Mouse (Mus musculus) kidney, embryonic 14.5 days (tissue): ENCODE measurements around the gene Adam17. TPM values are rescaled to one million over a fixed set of nuclear protein-coding genes. Genes with fewer than 3 reads are reported as not detected.

Experiments used
- ATAC-seq: fragments of 200-750 bp; cut with Nextera tagmentation; 2 replicates; pipeline ENCODE4 v1.8.0; 2017; ENCODE audit warnings: moderate number of reproducible peaks, mild to moderate bottlenecking, moderate TSS enrichment, moderate library complexity; ENCODE audit not compliant: low FRiP score, low TSS enrichment
- H3K27ac ChIP-seq: fragments of 300-500 bp; sonication (generic); 2 replicates; pipeline ENCODE4 v1.5.1; 2014; ENCODE audit warnings: low read depth, mild to moderate bottlenecking, low read length, moderate library complexity, mixed read lengths
- H3K27me3 ChIP-seq: fragments of 300-500 bp; sonication (generic); 2 replicates; pipeline ENCODE4 v1.6.1; 2014; ENCODE audit warnings: mild to moderate bottlenecking, low read length; ENCODE audit not compliant: control insufficient read depth, insufficient read depth
- H3K36me3 ChIP-seq: fragments of 300-500 bp; sonication (generic); 2 replicates; pipeline ENCODE4 v1.6.1; 2014; ENCODE audit warnings: low read length, mixed read lengths; ENCODE audit not compliant: control insufficient read depth, insufficient read depth
- H3K4me1 ChIP-seq: fragments of 300-500 bp; sonication (generic); 2 replicates; pipeline ENCODE4 v1.6.1; 2014; ENCODE audit warnings: low read length, mixed read lengths; ENCODE audit not compliant: control insufficient read depth, insufficient read depth
- H3K4me2 ChIP-seq: fragments of 300-500 bp; sonication (generic); replicated peaks from 2 replicates; pipeline ENCODE4 v1.6.1; 2014; ENCODE audit warnings: low read depth, mild to moderate bottlenecking, low read length
- H3K4me3 ChIP-seq: fragments of 300-500 bp; sonication (generic); 2 replicates; pipeline ENCODE4 v1.5.1; 2014; ENCODE audit warnings: mild to moderate bottlenecking, low read length
- H3K9ac ChIP-seq: fragments of 300-500 bp; sonication (generic); 2 replicates; pipeline ENCODE4 v1.6.1; 2014; ENCODE audit warnings: low read depth, mild to moderate bottlenecking, low read length, moderate library complexity
- H3K9me3 ChIP-seq: fragments of 300-500 bp; sonication (generic); 2 replicates; pipeline ENCODE4 v1.6.1; 2016; ENCODE audit warnings: low read length; ENCODE audit not compliant: control insufficient read depth
- WGBS: fragments of 180-500 bp; shearing (Covaris S2); extraction: QIAGEN DNeasy Blood & Tissue Kit; methylation state at CpG from one replicate; pipeline ENCODE4 v1.1.7; 2014; 5-methylcytosine and 5-hydroxymethylcytosine counted together
- polyA plus RNA-seq: library from polyadenylated mRNA; unstranded; fragments of >200 nt; fragmentation: Nextera tagmentation; extraction: Ambion mirVana; gene quantifications from 2 replicates; pipeline ENCODE4 v1.2.1, GENCODE M21; 2014

Gene Adam17
- polyA plus RNA-seq, 1 experiment from 2014 or later: 46.8 TPM

DNA sequence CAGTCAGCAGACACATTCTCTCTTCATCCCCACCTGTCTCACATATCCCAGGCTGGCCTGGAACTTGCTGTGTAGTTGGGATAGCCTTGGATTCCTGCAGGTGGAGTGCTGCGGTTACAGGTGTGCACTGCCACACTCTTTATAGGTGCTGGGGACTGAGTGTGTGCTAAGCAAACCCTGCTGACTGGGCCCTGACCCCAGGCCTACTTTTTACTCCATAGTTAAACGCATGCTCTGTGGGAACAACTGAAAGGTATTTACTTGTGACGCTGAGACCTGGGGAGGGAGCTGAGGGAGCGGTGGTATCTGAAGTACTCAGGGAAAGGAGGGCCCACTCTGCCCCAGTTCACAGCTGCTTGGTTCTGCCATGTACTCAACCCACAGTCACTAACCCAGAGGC, 51.1 kb downstream of the Adam17 start:
- no peak for ATAC-seq
- no peaks in the 10 kb centered on the region for H3K27me3 ChIP-seq
- H3K4me3 ChIP-seq: no peak overlapping the region
- no peak overlapping the region for H3K9ac ChIP-seq
- H3K9me3 ChIP-seq: no peaks in the 10 kb centered on the region
- no peak overlapping the region for H3K27ac ChIP-seq
- peaks cover under 1% of the 10 kb centered on the region; the same call in 1 of the 2 replicates for H3K4me1 ChIP-seq
- peaks cover 48% of the 10 kb centered on the region for H3K36me3 ChIP-seq
- no peak overlapping the region for H3K4me2 ChIP-seq
- 93% methylated on average over 4 of the region's 4 CpGs for WGBS

DNA sequence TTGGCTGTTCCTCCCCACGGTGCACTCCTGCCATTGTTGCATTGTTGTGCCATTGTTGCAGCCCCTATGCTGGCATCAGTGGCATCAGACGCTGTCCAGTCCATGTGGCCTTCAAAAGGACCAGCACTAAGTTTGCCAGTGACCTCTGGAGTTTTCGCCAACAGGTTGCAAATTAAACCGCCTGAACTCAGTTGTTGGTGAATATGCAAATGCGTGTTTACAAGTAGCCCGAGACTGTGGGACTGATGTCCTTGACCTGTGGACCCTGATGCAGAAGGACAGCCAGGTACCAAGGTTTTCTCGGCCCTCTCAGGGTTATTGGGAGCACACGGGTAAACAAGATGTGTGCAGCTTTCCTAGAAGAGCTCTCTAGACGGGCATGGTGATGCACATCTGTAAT, 52.3 kb downstream of the Adam17 start:
- peaks cover 3% of the 10 kb centered on the region; the same call in 1 of the 2 replicates for H3K4me1 ChIP-seq
- H3K4me3 ChIP-seq: no peak overlapping the region
- H3K4me2 ChIP-seq: no peak overlapping the region
- WGBS: 86% methylated on average over 9 of the region's 9 CpGs
- ATAC-seq: no peak
- H3K9ac ChIP-seq: no peak overlapping the region
- no peak overlapping the region for H3K27ac ChIP-seq
- no peaks in the 10 kb centered on the region for H3K27me3 ChIP-seq
- H3K9me3 ChIP-seq: no peaks in the 10 kb centered on the region
- H3K36me3 ChIP-seq: peaks cover 37% of the 10 kb centered on the region

DNA sequence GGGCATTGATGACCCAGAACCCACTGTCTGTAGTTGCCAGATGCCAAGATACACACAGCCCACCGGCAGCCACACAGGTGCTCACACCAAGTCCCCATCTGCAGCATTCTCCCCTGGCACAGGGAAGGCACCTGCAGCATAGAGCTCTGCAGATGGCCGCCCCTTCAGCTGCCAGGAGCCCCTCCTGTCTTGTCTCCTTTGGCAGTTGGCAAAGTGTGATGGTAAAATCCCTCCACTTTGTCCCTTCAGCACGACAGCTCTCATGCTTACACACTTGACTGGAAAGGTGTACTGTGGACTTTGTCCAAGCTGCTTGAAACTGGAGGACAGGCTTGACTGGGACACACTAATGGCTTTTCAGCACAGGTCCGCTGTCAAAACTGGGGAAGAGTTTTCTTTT, 53.1 kb downstream of the Adam17 start:
- Histone ChIP-seq H3K4me3 (no peak overlapping the region), H3K4me1 (peaks cover 3% of the 10 kb centered on the region; the same call in 1 of the 2 replicates), H3K27ac (no peak overlapping the region), H3K9ac (no peak overlapping the region), H3K9me3 (no peaks in the 10 kb centered on the region), H3K36me3 (peaks cover 30% of the 10 kb centered on the region), H3K27me3 (no peaks in the 10 kb centered on the region), H3K4me2 (no peak overlapping the region)
- no peak for ATAC-seq
- 88% methylated on average over 4 of the region's 4 CpGs for WGBS

DNA sequence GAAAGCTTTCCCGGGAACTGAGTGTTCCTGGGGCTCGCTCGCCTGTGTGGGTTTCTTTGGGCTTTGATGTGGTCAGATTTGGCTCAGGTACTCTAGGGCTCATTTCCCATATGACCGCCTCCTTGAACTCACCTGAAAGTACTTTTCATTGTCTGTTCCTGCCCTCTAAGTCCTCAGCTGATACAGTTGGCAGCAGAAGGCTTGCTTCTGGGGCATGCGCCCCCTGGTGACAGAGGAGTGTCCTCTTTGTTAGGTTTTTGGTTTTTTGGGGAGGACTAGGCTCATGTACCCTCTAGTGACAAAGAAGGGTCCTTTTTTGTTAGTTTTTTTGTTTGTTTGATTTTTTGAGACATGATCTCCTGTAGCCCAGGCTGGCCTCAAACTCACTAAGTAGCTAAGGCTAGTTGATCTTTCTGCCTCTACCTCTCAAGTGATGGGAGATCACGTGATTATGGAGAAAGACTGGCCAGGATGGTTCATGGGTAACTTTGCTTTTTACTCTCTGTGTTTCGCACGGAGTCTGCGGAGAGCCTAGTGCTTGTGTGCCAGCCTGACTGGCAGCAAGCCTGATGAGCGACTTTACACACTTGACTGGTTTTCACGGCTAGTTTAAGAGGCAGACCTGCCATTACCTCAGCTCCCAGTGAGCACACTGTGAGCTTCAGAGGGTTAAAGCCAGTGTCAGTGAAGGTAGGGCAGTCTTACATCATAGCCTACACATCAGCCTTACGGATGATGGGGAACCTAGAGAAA, 55.1 kb downstream of the Adam17 start:
- peaks cover 3% of the 10 kb centered on the region; the same call in 1 of the 2 replicates for H3K4me1 ChIP-seq
- H3K4me3 ChIP-seq: no peak overlapping the region
- no peak for ATAC-seq
- H3K27ac ChIP-seq: no peak overlapping the region
- H3K36me3 ChIP-seq: peaks cover 30% of the 10 kb centered on the region
- no peaks in the 10 kb centered on the region for H3K9me3 ChIP-seq
- H3K9ac ChIP-seq: no peak overlapping the region
- WGBS: 71% methylated on average over 12 of the region's 12 CpGs
- no peaks in the 10 kb centered on the region for H3K27me3 ChIP-seq
- no peak overlapping the region for H3K4me2 ChIP-seq

DNA sequence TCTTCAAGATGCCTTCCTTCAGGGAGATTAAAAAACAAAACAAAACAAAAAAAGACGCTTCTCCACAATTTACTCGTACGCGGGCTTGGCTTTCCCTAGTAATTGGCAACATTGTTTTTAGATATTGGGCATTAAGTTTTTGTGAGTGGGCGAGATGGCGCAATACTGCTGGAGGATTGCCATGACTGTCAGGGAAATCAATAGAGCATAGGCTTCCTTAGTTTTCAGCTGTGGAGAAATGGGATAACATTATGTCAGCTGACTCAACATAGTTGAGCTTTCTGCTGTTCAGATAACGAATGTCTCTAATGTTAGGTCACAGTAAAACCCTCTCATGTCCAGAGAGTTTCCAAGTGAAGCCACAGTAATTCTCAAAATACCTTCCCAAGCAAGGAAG, 56.6 kb downstream of the Adam17 start:
- Histone ChIP-seq H3K27me3 (no peaks in the 10 kb centered on the region), H3K4me1 (peaks cover 3% of the 10 kb centered on the region; the same call in 1 of the 2 replicates), H3K9ac (peak overlapping the region; percentile 84), H3K36me3 (peaks cover 39% of the 10 kb centered on the region), H3K4me2 (peak overlapping the region; percentile 42), H3K9me3 (no peaks in the 10 kb centered on the region), H3K4me3 (peak overlapping the region; percentile 66), H3K27ac (no peak overlapping the region)
- WGBS: 34% methylated on average over 7 of the region's 7 CpGs
- no peak for ATAC-seq

DNA sequence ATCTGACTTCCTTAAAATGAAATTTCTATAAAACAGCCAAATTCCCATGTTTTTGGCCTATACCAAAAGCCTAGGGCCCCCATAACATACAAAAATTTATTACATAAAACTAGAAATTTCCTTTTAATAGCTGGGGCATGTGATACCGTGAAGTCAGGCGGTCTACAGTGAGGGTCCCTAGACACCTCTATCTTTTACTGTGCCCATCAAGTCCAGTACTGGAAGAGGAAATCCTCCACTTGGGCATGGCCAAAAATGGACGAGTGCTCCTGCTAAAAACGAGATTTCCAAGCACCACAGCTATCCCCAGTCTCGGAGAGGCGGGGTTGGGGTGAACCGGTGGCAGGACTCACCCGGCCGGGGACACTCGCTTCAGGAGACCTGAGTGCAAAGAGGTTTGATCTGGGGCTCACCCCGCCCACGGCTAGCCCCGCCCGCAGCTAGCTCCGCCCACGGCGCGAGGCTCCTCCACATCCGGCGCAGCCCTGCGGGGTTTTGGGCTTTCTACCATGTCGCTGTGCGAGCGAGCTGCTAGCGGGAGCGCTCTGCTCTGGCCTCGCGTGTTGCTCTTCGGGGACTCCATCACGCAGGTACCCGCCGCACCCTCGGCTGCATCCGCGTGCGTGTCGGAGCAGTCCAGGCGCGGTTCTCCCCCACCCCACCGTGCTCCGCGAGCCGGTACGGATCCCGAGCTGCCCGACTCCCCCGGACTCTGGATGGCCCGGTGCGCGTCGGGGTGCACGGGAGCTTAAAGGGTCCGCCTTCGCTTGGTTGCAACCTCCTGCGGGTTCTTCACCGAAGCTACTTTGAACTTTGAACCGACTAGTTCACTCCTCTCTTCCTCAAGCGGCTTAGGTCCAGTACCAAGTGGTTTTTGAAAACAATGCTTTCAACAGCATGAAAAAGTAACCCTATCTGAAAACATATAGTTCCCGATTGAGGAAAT, 57.2 kb downstream of the Adam17 start, which contains the start of gene Iah1:
Gene Iah1, plus strand, starts transcription at position 467 of the 946 bp plus-strand sequence.
- Histone ChIP-seq H3K36me3 (peaks cover 42% of the 10 kb centered on the region), H3K9ac (peak within 1 kb of the TSS; percentile 84), H3K27me3 (no peaks in the 10 kb centered on the region), H3K27ac (peak within 1 kb of the TSS; percentile 73; the same call in 1 of the 2 replicates), H3K9me3 (no peaks in the 10 kb centered on the region), H3K4me3 (peak within 1 kb of the TSS; percentile 66), H3K4me2 (peak within 1 kb of the TSS; percentile 42), H3K4me1 (peaks cover 3% of the 10 kb centered on the region; the same call in 1 of the 2 replicates)
- 3% methylated on average over 49 of the region's 59 CpGs for WGBS
- peak; percentile 94 for ATAC-seq

DNA sequence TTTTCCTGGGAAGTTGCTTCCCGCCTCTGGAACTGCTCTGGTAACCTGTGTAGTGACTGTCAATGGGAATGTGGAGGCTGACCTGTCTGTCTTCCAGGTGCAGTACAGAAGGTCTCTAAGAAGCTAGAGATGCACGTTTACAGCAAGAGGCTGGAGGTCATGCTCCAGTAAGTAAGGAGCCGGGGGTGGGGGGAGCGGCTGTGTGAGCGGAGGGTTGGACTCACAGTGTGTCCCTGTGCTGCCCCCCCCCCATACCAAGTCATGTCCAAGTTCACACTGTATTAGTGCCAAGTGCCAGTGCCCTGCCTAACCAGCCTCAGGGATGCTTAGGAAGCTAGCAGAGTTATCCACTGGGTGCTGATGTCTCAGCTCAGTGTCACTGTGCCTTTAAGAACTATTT, 61.2 kb downstream of the Adam17 start:
- no peak for ATAC-seq
- H3K9me3 ChIP-seq: no peaks in the 10 kb centered on the region
- H3K4me2 ChIP-seq: no peak overlapping the region
- no peak overlapping the region for H3K9ac ChIP-seq
- no peak overlapping the region for H3K4me3 ChIP-seq
- H3K4me1 ChIP-seq: peaks cover 2% of the 10 kb centered on the region; the same call in 1 of the 2 replicates
- H3K27ac ChIP-seq: no peak overlapping the region
- 81% methylated on average over 5 of the region's 5 CpGs for WGBS
- no peaks in the 10 kb centered on the region for H3K27me3 ChIP-seq
- H3K36me3 ChIP-seq: peaks cover 73% of the 10 kb centered on the region

DNA sequence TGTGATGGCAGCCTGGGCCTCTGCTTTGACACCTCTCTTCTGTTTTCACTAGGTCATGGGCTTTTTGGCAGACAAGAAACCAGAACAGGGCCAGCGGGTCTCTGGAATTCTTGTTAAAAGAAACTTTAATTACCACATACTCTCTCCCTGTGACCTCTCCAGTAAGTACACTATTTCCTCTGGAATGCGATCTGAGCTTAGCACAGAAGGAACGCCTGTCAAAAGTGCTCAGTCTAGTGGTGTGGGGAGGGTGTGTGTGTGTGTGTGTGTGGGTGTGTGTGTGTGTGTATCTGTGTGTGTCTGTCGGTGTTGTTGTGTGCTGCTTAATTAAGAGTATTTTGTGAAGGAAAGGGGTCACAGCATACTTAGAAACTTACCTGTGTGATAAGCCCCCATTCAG, 66.7 kb downstream of the Adam17 start:
- Histone ChIP-seq H3K9ac (no peak overlapping the region), H3K27ac (no peak overlapping the region), H3K9me3 (no peaks in the 10 kb centered on the region), H3K4me2 (no peak overlapping the region), H3K4me1 (no peaks in the 10 kb centered on the region), H3K36me3 (peaks cover 91% of the 10 kb centered on the region), H3K27me3 (no peaks in the 10 kb centered on the region), H3K4me3 (no peak overlapping the region)
- 75% methylated on average over 4 of the region's 4 CpGs for WGBS
- ATAC-seq: no peak
